Mouse (Mus musculus) ovary, postnatal 10 days (tissue): ENCODE data around the gene Gm10277.

Experiments
- DNase-seq: peaks from one replicate; pipeline ENCODE4 v3.0.0; 2022; ENCODE audit warnings: low spot score

The Gm10277 gene

GRCm38 (mm10) chr11:77800491-77800868 is 12.9 kb upstream of the Gm10277 start:
- no peak for DNase-seq

DNA sequence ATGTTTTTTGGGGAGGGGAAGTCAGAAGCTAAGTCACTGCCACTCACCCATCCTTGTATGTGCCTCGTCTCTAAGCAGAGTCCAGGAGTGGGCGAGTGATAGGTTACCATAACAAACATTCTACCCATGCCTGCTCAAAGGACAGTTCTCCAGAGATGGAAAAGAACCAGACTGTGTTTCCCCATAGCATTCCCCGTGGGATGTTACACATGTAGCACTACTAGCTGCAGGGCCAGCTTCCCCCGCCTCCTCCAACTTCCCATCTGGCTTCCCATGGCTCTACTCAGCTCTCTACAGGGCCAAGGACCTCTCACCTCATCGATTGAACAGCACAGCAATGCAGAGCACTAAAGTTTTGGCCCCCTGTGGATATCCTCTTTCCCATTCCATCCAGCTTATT is 7.7 kb upstream of the Gm10277 start:
- no peak for DNase-seq

GRCm38 (mm10) chr11:77793238-77793930 is 5.8 kb upstream of the Gm10277 start:
- DNase-seq, result peak; percentile 96

DNA sequence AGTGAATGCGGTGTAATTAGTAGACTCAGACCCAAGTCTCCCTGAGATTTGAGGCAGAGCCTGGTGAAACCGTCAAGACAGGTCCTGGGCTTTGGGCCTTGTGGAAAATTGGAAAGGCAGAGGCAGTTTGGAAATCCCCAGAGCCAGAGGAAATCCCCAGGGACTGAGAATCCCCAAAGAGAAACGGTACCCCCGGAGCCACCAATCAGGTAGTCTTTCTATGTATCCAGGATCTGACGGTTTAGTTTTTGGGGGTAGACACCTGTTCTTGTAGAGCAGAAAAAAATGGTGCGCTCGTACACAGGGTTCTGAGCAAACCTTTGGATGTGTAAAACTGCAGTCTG is 5.0 kb upstream of the Gm10277 start:
- DNase-seq, result no peak

DNA sequence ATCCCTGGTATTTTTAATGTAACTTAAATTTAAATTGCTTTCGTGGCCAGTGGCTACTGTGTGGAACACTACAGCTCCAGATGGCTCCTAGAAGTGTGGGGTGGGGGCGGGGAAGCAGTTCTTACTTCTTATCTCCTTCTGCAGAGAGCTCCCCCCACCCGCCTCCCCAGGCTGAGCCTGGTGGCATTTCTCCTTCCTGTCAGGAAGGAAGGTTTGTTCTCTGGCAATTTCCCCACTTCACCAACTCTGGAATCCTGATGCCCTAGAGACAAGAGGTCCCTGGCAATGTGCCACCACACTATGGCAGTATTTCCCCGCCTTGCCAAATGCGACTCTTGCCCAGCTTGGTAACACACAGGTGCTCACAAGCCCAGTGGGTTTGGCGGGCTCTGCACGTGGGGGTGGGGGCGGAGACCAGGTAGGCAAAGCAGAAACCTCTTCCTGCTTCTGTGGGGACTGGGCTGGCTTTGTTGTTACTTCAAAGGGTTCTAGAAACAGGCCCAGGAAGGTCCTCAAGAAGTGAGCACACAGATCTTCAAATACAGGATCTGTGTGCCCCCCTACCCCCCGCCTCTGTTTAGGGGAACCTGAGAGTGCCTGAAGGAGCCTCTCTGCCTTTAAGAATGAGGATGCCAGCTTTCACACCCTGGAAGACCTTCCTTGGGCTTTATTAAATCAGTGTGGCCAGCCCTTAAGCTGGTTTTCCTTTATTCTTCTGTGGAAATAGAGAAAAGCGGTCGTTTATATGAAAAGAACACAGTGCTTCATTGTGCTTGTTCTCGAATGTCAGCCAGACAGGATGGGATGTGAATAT is 4.4 kb upstream of the Gm10277 start:
- no peak for DNase-seq

DNA sequence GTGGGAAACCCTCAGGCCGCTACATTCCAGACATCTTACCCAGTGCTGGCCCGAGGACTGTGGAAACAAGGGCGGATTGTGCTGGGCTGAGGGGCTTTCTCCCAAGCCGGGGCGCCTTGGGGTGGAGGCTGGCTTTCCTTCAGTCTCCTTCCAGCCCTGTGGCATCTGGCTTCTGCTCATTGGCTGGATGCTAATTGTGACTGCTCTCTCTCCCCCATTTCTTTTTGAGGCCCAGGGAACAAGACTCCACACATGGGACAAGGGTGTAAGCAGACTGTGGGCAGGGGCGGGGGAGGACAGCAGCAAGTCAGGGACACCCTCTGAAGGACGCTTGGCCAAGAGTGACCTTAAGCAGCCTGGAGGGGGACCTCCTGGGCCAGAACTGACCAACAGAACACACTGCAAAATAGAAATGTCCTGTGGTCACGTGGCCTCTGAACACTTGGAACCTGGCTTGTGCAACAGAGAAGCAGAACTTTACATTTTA is 3.7 kb upstream of the Gm10277 start:
- no peak for DNase-seq

GRCm38 (mm10) chr11:77790286-77790685 is 2.7 kb upstream of the Gm10277 start:
- DNase-seq, result no peak

DNA sequence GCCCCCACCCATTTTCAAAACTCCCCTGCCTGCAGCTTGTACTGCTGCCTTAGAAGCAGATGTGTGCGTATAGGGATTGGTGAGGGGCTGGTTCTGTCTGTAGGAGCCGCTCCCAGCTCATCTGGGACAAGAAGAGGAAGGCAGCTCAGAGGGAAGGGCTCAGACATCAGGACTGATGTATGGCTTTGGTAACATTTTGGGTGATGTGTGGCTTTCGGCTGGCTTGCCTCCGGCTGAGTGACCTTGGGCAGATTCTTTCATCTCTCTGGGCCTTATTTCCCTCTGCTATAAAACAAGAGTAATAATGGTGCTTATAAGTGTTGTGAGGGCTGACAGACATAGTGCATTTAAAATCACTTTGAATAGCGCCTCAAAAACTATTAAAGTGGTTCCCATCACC is 2.0 kb upstream of the Gm10277 start:
- DNase-seq, result no peak

DNA sequence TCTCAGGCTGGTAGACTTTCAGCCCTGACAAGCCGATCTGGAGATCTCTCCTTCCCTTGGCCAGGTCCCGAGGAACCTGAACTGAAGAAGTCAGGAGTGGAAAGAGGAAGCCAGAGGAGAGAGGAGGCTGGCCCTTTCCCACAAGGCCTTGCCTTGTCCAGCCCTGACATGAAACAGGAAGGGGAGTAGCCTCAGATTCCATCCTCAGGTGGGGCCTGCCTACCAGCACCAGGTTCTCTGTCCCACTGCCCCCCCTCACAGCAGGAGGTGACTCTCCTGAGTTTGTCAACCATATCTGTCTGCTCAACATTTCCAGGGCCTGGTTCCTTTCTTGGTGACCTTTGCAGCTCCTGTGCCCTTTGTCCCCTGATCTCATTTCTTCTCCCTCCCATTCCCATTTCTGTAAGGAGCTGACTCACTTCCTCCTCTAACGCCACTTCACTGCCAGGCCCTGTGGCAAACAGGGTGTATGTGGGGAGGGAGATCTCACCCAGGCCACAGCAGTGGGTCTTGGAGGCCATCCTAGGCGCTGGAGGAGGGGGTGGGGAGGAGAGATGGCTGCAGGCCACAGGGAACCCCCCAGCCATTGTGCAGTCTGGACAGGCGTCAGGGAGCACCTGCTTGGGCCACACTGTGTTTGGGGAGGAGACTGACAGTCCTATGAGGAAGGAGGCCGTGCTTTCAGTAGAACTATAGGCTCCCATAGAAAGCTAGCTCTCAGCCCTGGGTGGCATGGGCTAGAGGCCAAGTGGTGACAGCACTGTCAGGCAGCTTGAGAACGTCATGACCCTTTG is 1.6 kb downstream of the Gm10277 start:
- DNase-seq, result no peak

GRCm38 (mm10) chr11:77785396-77785767 is 2.2 kb downstream of the Gm10277 start:
- no peak for DNase-seq

DNA sequence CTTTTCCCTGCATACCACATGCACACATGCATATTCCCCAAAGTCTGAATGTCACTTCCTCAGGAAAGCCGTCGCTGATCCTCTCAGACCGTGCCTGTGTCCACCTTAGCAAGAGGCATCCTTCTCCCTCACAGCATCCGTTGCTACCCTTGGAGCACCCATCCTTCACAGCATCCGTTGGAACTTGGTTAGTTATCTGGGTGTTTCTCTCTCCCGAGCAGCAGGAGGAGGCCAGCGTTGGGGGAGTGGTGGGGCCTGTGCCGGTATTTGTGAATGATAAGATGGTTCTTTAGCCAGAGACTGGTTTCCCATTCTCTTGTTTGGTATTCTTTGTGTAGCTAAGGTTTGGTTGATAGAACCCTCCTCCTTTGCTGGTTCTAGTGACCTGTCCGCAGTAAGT is 2.7 kb downstream of the Gm10277 start:
- DNase-seq, result no peak

GRCm38 (mm10) chr11:77783747-77784646 is 3.5 kb downstream of the Gm10277 start:
- DNase-seq, result no peak

DNA sequence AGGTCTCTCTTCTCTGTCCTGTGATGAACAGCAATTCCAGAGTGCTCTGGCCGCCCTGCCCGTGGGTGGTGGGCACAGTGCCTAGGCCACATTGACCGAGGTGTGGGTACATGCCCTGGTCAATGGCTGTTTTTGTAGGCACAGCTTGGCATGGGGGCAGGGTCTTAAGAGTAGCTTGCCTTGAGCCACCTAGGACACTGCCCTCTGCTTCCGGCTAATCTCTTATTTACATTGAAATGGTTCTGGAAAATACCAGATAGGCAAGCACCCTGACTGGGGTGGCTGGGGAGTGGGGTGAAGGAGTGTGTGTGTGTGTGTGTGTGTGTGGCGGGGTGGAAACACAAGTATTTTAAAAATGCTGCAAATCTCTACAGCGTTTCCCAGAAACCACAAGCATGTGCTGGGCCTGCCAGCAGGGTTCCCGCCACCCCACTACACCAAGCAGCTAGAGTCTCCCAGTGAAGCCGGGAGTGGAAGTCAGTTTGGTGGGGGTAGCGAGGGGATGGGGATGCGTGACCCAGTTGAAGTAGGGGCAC is 4.3 kb downstream of the Gm10277 start:
- DNase-seq, result no peak

DNA sequence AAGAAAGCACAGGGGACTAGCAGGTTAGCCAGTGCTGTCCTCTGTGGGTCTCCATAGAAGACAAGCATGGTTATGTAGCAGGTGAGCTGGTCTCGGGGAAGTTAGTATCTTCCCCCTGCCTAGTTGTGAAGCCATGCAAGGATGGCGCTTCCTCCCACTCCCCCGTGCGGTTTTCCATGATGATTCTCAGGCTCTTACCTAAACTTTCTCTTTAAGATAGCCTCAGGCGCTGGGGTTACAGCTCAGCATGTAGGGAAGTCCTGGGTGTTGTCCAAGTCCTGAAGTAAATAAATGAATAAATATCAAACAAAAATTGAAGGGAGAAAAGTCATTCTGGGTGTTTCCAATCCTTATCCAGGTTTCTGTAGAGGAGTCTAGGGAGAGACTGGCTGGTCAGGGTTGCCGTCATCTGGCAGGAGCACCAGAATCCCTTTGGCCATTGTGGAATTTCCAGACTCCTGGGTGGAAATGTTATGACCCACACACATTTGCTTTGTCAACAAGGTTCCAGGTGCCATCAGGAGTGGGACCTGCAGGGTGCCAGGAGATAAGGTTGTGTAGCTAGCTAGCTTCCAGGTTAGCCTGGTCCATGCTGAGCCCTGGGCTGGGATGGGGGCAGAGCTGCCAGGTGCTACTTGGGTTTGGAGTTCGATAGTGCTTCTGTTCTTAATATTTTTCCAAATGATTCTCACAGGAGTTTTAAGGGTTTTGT is 5.3 kb downstream of the Gm10277 start:
- DNase-seq, result no peak

DNA sequence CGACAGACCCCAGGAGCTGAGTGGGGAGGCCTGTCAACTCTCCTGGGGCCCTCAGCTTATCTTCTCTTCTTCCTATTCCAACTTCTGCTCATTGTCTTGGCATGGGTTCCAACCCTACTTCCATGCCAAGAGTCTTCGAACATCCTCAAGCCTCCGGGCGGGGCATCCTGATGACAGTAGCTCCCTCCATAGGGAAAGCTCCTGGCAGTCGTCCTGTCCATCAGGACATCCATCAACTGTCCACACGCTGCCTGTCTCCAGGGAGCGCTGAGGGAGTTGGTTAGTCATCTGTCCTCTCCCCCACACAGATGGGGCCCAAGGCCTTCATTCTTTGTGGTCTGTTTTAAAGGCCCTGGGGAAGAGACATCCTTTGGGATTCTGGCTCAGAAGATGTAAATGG is 6.5 kb downstream of the Gm10277 start:
- DNase-seq, result no peak

- DNase-seq, result no peak
Observed at GRCm38 (mm10) chr11:77779240-77779639, 8.3 kb downstream of the Gm10277 start.

DNA sequence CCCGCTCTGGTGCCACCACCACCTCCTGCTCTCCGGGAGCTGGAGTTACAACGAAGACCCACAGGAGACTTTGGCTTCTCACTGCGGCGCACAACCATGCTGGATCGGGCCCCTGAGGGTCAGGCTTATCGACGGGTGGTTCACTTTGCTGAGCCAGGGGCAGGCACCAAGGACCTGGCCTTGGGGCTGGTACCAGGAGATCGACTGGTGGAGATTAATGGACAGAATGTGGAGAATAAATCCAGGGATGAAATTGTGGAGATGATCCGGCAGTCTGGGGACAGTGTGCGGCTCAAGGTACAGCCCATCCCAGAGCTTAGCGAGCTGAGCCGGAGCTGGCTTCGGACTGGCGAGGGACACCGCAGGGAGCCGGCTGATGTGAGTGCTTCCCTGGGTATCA is 9.6 kb downstream of the Gm10277 start:
- DNase-seq, result no peak

DNA sequence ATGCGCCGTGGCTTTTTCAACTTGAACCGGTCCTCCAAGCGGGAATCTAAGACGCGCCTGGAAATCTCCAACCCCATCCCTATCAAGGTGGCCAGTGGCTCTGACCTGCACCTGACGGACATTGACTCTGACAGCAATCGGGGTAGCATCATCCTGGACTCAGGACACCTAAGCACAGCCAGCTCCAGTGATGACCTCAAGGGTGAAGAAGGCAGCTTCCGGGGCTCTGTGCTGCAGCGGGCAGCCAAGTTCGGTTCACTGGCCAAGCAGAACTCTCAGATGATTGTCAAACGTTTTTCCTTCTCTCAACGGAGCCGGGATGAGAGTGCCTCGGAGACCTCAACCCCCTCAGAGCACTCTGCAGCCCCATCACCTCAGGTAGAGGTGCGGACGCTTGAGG is 10.1 kb downstream of the Gm10277 start:
- no peak for DNase-seq

- DNase-seq, result no peak
Observed at GRCm38 (mm10) chr11:77775701-77776400, 11.7 kb downstream of the Gm10277 start.
